Mouse (Mus musculus): Measurements from ENCODE around the gene Myl10. TPM values are rescaled to one million over a fixed set of nuclear protein-coding genes. Genes with fewer than 3 reads are reported as not detected.
"Not testable (repeated sequence)": the region's sequence is repeated elsewhere in the genome, so short reads cannot be mapped to it uniquely, and the experiment has no call there.

Gene Myl10
- not detected in 2 replicates for polyA plus RNA-seq (2012; rRNA removed)

DNA sequence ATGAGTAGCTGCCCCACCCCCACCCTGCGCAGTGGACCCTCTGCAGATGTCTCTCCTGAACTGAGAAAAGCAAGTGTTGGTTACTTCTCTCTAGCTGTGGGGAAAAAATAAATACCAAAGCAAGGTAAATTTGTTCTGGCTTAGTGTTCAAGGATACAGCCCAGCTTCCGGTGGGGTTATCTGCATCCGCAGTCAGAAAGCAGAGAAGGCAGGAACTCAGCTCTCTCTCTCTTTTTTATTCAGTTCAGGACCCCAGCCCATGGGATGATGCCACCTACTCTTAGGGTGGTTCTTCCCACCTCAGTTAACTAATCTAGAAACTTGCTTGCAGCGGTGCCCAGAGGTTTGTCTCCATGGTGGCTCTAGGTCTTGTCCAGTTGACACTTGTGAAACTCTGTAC lies at the start of gene Myl10:
Gene Myl10 (plus strand): TSS at position 363 of the 400 bp plus-strand sequence.
- WGBS = 81% methylated on average over 4 of the region's 4 CpGs

DNA sequence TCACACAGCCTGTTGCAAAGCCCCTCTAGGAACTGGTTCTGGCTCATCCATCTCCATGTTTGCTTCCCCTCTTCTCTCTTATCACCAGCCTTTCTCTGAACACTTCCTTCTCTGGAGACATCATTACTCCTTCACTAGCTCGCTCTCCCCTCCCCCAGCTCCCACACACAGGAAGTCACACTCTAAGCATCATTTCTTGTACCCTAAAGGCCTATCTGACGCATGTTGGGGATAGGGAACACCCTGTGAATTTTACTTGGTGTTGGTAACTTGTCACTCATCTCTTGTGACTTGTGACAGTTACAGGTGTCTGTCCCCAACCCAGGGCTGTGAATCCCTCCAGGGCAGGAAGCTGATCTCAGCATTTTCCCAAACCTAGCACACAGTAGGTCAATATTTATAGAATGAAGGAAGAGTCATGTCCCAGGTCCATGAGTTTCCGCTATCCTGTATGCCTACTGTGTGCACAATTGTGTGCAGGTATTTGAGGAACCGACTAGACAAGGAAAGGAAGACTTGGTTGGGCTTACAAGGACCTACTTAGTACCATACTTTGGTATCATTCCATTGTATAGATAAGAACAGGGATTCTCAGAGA lies 46.1 kb upstream of the Myl10 start:
- 79% methylated on average over 4 of the region's 4 CpGs for WGBS
- DNase-seq (ENCODE audit: low read depth, low spot score) = no peak

More for the DNA sequence above, at the start of gene Myl10:
- no peak for DNase-seq (ENCODE audit: low read depth, low spot score)

DNA sequence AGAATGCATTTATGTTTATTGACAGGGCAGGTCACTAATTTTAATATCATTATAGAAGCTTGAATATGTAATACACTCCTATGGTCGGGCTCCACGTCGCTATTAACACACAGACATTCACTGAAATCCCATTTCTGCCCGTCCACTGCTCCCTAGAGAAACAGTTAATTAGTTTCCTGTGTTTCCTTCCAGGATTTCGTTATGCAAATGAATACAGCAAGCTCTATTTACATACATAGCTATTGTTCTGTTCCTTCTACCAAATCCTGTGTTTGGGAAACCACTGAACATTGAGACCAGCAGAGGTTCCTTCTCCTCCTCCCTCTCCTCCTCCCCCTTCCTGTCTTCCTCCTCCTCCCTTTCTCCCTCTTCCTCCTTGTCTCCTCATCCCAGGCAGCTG lies 43.9 kb upstream of the Myl10 start:
- 83% methylated on average over 5 of the region's 5 CpGs for WGBS
- no peak for DNase-seq (ENCODE audit: low read depth, low spot score)

DNA sequence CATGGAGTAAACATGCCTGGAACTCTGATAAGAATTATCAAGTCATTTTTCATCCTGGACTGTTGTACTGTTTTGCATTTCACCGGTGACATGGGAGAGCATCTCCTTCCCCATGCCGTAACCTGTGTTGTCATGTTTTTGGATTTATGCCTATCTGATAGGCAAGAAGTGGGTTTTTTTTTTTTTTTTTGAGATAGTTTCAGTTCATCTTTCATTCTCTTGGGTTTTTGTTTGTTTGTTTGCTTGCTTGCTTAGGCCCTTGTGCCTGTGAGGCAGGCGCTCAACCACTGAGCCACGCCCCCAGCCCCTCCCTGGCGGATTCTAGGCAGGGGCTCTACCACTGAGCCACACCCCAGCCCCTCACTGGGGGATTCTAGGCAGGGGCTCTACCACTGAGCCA lies 43.3 kb upstream of the Myl10 start:
- DNase-seq (ENCODE audit: low read depth, low spot score) = no peak
- 85% methylated on average over 5 of the region's 5 CpGs for WGBS

DNA sequence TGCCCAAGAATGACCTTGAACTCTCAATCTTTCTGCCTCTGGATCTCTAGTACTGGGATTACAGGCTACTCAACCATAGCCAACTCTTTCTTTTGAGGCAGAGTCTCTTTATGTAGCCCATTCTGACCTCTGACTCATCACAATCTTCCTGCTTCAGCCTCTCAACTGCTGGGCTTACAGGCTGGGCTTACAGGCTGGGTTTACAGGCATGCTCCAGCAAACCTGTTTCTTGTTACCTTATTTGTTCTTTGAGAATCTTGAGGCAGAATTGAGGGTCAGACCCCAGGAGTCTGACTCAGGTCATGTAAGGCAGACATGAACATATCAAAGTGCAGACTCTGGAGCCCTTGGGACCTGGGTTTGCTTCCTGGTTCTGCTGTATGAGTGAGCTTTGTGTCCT lies 38.5 kb upstream of the Myl10 start:
- no peak for DNase-seq (ENCODE audit: low read depth, low spot score)

DNA sequence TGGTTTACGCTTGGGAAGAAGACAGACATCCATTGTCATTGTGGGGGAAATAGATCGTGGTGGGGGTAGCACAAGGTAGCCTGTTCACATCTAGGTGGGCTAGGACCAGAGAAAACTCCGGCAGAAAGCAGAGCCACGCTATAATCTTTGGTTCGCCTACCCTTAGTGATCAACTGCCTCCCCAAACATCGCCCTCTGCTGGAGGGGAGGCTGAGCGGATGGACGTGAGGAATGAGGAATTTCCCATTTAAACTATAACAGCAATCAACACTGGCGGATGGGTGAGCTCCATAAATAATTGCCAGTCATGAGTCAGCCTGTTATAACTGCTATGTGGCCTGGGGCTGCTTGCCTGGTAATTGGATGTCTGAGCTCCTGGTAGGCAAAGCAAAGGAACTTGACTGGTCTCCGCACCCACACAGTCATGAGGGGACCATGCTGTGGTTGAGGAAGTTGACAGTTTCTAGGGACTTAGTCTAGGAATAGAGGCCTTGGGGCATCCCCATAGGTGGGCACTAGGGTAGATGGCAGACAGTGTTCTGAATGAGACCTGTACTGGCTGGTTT lies 36.0 kb upstream of the Myl10 start:
- WGBS = 69% methylated on average over 10 of the region's 10 CpGs
- DNase-seq (ENCODE audit: low read depth, low spot score) = no peak

DNA sequence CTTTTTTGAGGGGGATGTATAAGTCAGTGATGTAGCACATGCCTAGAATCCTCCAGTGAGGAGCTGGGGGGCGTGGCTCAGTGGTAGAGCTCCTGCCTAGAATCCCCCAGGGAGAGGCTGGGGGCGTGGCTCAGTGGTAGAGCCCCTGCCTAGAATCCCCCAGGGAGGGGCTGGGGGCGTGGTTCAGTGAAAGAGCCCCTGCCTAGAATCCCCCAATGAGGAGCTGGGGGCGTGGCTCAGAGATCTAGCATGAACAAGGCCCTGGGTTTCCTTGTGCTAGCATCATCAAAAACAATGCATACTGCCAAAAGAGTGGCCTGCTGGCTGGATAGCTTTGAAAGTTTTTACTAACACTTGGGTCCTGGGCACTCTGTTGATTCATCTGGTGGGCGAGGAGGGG lies 32.2 kb upstream of the Myl10 start:
- 64% methylated on average over 5 of the region's 5 CpGs for WGBS
- not testable (repeated sequence) for DNase-seq (ENCODE audit: low read depth, low spot score)

DNA sequence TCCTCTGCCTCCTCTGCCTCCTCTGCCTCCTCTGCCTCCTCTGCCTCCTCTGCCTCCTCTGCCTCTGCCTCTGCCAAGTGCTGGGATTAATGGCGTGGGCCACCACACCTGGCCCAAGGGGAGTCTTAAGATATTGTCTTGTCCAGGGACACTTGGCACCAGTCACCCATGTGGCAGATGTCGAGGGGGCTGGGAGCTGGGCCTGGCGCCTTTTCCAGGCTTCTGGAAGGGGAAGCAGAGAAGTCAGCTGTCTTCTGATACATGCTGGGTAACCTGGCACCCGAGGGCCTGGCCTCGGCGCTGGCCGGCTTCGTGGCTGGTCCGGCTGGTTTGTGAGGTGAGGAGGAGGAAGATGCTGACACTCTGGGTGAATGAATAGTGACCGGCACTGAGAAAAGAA lies 30.7 kb upstream of the Myl10 start:
- no peak for DNase-seq (ENCODE audit: low read depth, low spot score)
- 77% methylated on average over 10 of the region's 10 CpGs for WGBS

DNA sequence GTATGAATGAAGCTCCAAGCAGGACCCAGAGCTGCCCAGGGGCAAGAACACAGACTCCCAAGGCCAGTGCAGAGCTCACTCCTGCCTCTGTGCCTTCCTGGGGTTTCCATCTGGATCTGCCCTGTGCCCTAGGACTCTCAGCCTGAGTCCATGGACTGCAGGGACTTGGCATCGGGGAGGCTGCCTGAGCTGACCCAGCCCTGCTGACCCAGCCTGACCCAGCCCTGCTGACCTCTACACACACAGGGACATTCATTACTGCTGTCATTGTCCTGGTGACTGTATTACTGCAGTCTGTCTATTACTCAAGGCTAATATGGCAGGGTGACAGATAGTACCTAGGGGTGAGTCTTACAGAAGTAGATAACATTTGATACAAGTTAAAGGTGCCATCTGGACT lies 30.1 kb upstream of the Myl10 start:
- DNase-seq (ENCODE audit: low read depth, low spot score) = no peak

DNA sequence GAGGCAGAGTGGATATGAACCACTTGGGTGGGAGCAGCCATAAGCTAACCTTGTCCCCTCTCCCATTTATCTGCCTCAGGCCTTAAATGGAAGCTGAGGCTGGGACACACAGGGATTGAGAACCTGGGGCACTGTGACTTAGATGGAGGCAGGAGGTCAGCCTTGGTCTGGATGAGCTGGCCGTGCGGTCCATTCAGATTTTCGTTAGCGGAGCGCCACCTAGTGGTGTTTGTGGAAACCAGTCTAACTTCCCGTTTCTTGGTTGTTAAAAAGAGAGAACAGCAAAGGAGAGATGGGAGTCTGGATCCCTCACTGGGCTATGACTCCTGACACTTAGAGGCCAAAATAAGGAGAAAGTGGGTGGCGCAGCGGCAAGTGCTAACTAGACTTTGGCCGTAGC lies 28.4 kb upstream of the Myl10 start:
- WGBS = 2% methylated on average over 9 of the region's 9 CpGs
- DNase-seq (ENCODE audit: low read depth, low spot score) = peak; percentile 83

More for the DNA sequence above, 30.1 kb upstream of the Myl10 start:
- WGBS = 40% methylated on average over 1 of the region's 1 CpGs

DNA sequence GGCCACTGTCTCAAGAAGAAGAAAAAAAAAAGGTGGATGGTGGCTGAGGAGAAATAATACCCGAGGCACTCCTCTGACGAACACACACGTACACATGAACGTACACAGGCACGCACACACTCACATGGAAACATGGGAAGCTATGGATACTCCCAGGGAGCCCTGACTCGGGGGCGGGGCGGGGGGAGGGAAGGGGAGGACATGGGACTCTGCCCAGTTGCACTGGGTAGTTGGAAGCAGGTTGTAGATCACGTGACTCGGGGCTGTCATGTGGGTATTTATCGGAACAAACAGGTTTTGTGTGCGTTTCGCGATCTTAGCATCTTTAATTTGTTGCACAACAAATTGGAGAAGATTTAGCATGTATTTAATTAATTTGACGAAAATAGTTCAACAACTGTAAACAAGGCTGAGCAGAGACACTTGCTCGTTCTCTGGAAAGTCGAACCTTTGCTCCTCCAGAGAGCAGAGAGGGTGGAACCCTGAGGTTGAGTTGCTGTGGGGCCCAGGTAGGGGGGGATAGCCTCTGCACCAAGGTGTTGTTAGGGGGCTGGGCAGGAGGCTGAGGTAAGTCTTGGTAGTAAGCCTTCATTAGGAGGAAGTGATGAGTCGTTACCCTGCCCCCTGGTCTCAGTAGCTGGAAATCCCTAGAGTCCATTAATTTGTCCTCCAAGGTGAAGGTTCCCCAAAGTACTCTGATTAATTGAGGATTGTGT lies 16.5 kb upstream of the Myl10 start:
- 71% methylated on average over 18 of the region's 18 CpGs for WGBS
- no peak for DNase-seq (ENCODE audit: low read depth, low spot score)

DNA sequence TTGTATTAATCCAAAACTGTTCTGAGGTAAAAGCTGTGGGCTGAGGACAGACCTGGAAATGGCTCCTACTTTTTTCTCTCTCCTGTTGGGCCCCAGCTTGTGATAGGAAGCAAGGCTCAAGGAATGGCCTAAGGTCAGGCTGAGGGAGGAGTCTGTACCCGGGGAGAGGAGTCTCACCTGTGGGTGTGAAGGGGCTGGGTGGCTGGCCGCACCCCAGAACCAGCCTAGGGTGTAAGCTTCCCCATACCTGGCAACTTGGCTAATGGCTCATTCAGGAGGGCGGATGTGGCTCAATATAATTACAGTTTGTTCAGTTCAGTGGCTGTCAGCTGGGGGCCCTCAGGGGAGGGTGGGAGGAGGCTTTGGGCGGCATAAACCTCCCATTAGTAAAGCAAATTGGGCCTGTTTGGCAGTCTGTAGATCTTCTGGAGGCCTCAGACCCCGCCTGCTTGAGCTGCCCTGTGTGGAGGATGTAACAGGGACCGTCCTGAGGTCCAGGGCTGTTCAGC lies 14.1 kb upstream of the Myl10 start:
- peak; percentile 31 for DNase-seq (ENCODE audit: low read depth, low spot score)
- WGBS = 30% methylated on average over 6 of the region's 6 CpGs

DNA sequence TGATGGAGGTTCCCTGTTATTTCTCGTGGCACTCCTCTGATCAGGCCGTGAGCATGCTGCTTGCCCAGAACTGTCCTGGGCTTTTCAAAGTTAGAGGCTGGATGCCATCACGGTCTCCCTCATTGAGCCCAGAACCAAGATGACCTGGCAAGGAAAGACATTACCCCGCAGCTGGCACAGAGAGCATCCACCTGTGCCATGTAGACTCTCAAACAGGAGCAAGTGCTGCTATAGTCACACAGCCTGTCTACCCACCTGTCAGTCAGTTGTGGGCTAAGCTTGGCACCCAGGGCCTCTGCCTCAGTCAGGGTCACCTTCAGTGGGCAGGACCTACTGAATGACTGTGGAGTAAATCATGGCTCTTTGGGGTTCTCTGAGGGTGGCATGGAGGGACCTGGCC lies 6.6 kb upstream of the Myl10 start:
- DNase-seq (ENCODE audit: low read depth, low spot score) = no peak
- 75% methylated on average over 4 of the region's 4 CpGs for WGBS

DNA sequence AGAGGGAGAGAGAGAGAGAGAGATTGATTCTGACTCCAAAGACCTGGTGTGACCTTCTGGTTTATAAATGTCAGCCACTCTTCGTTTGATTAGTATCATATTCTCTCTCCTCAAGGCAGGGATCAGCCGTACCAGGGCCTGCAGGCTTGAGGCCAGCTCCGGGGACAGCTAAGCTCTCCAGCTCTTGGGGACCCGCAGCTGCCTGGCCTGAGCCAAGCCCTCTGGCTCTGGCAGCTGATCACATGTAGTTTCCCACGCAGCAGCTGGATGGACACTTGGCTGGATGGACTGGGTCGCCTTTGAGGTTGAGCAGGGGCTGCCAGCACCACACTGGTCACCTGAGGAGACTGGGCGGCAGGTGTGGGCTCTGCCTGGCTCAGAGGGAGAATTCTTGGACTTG lies 5.4 kb upstream of the Myl10 start:
- 39% methylated on average over 7 of the region's 7 CpGs for WGBS

DNA sequence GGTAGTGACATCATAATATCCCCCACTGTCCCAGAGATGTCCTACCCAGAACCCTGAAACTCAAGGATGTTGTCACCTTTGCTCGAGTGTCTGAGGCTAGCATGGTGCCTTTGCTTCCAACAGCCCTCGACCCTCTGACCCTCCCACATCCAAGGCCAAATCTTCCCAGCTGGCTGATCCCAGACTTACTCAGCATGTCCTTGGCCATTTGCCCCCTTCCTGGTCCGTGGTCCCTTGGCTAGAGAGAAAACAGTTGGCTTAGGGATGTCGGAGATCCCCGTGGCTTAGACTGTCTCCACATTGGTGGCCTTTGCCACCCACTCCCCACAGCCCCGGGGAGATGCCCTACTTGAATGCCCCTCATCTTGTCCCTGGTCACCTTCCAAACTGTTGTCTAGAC lies 4.1 kb upstream of the Myl10 start:
- DNase-seq (ENCODE audit: low read depth, low spot score) = no peak
- 53% methylated on average over 6 of the region's 6 CpGs for WGBS

More for the DNA sequence above, 5.4 kb upstream of the Myl10 start:
- DNase-seq (ENCODE audit: low read depth, low spot score) = no peak

DNA sequence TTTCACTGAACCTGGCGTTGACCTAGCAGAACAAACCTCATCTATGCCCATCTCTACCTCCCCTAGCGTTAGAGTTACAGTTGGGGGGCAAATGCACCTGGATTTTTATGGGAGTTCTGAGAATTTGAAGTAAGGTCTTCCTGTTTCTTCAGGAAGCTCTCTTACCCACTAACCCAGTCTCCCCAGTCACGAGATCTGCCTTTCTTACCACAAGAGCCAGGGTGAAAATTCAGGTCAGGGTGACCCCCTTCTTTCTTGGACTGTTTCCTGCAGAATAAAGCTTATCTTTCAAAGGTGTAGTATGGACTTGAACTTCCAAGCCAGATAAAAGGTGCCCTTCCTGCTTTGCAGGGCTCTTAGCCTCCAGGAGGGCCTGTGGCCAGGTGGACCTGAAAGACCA lies 1.8 kb upstream of the Myl10 start:
- DNase-seq (ENCODE audit: low read depth, low spot score) = no peak
- 63% methylated on average over 3 of the region's 3 CpGs for WGBS

DNA sequence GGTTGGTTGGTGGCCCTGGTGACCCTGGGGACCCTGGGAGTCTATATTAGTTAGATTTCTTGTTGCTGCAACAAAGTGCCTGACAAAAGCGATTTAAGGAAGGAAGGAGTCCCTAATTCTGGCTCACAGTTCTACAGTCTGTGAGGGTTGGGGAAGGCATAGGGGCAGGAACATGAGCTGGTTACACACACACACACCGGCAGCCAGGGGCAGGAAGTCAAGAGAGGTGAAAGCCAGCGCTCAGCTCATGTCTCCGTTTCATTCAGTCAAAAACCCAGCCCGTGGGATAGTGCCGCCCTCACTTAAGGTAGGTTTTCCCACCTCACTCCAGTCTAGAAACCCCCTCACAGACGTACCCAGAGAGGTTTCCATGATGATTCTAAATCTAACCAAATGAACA lies 472 bp downstream of the Myl10 start:
- WGBS = 82% methylated on average over 7 of the region's 7 CpGs
- no peak for DNase-seq (ENCODE audit: low read depth, low spot score)

DNA sequence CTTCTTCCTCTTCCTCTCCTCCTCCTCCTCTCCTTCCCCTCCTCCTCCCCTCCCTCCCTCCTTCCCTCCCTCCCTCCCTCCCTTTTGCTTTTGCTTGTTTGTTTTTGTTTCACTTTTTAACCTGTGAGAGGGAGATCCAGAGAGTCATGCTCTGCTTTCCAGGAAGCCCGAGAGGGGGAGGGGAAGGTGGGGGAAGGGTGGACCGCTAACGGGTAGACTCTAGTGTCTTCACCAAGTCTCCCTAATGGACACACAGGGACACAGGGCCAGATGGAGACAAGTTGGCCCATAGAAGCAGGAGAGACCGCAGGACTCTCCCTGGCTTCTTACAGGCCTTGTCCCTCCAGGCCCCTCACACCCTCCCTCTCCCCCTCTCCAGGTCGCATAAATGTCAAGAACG lies 2.0 kb downstream of the Myl10 start:
- 67% methylated on average over 6 of the region's 6 CpGs for WGBS
- DNase-seq (ENCODE audit: low read depth, low spot score) = no peak

DNA sequence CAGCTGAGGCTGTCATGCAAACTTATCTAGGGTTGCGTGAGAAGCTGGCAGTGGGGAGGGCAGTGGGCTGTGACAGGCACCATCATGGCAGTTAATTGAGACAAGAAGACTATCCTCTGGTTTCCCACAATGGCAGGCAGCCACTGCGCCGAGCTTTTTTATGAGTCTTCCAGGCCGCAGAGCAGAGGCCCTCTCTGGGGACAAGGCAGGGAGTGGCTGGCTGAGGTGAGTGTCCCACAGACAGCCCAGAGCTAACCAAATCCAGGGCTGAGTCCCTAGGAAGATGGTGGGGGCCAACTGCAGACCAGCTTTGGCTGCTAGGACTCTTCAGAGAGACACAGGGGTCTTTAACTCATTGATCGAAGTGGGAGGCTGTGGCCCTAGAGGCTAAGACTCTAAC lies 3.6 kb downstream of the Myl10 start:
- no peak for DNase-seq (ENCODE audit: low read depth, low spot score)
- WGBS = 48% methylated on average over 5 of the region's 5 CpGs

DNA sequence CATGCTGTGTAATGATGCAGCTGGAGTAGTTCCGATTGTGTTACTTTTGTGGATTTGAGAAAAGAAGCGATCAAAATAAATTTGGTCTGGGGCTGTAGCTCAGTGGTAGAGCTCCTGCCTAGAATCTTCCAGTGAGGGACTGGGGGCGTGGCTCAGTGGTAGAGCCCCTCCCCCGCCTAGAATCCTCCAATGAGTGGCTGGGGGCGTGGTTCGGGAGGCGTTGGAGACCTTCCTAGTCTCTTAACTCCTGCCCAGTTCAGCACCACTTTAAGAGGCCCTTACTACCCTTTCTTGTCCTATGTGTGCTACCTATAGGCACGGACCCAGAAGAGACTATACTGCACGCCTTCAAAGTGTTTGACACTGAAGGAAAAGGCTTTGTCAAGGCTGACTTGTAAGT lies 4.7 kb downstream of the Myl10 start:
- no peak for DNase-seq (ENCODE audit: low read depth, low spot score)
- WGBS = 84% methylated on average over 9 of the region's 9 CpGs

DNA sequence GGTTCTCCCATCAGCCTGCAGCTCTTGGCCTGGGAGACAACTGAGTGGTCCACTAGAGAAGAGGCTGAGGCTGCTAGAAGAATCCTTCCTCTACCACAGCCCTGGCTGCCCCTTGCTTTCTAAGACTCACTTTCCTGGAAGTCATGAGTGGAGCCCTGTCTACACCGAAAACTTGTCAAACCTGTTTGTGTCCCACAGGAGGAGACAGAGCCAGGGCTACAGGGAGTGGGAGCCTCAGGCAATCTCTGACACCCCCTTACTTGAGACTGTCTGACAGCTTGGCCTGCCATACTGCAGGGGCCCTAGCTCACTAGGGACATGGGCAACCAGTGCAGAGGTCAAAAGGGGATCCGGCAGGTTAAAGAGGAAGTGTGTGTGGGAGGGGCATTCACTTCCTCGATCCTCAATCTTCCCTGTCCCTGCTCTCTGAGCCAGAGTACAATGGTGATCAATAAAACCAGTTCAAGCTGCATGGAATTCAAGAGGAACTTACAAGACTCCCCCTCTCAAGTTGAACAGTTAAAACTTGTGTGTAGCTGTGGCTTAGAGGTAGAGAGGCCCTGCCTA lies 9.3 kb downstream of the Myl10 start:
- DNase-seq (ENCODE audit: low read depth, low spot score) = peak; percentile 60
- 20% methylated on average over 3 of the region's 3 CpGs for WGBS
